Mouse (Mus musculus): Measurements from ENCODE around the gene Fads2.
A peak's percentile ranks its signal among the peaks of the same experiment; 100 is the strongest.

The Fads2 gene

DNA sequence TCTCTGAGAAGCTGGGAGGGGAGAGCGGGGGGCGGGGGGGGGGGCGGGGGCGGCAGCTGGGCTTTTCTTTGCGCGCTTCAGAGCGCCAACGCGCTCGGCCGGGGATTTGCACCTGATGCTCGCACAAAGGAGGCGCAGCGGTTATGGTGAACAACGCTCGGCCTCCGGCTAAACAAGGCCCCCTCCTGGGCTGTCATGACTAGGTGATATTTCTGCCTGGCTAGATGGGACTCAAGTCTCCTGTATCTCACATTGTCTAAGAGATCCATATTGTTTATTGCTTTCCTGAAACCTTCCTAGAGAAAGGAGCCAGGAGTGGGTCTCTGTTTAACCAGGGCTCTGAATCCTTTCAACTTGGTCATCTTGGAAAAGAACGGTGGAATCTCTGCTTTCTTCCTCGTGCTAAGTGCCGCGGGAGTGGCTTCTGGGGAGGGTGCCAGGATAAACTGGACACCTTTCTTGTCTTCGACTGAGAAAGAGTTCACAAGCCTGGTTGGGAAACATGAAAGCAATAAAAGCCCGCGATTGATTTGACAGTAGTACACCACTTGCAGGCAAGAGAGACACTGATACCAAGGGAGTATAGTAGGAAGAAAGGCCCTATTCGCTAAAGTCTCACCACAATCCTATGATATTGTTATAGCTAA is 631 bp upstream of the Fads2 start:
- peak; percentile 14 for DNase-seq

DNA sequence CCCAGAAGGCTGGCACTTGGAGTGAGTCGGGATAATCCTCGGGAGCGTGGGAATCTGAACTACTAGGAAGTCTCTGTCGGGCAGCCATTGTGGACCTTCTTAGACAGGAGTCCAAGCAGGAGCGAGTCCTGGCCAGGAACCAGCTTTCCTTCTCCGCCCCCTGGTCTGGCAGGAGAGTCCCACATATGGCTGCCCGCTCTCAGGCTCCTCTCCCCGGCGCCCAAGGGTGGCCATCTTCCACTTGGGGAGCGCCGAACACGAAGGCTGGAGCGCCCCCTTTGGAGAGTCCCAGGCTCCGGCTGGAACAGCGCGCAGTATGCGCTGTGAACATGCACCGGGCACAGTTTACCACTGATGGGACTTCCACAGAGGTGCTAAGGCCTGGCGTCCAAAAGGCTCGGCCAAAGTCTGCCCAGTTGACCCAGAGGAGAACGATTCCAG is 895 bp downstream of the Fads2 start:
- DNase-seq: peak; percentile 91

DNA sequence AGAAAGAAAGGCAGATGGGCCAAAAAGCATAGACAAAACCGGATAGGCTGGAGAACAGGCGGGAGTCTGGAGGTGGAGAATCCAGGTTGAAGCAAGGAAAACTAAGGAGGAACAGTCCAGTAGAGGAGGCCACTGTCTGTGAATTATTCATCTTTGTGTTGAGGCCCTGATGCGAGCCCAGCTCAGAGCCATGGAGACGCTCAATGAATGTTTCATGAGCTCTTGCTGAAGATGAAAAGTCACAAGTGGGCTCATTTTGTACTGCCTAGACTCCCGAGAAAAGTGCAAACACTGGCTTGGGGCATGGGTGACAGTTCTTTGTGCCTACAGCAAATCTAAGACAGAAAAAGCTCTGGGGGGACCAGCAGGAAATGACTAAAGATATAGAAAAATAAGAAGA is 3.7 kb downstream of the Fads2 start:
- DNase-seq: no peak

DNA sequence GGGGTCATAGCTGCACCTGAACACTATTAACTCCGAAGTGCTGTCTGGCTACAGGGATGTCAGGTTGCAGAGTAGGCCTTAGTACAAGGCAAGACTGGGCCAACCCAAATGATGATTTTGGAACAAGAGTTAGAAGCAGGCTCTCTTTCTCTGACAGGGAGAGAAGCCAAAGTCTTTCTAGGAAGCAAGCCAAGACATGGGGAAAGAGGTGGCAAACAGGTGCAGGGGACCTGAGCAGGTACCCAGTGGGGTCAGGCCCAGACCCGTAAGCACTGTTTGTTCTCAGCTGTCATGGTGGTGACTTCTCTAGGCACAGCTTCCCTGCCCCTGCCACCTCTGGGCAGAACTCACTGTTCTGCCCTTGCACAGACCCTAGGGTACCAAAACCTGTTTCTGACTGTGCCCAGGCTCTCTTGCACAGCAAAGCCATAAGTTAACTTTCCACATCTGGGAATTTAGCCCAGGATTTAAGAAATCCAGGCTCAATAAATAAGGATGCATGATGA is 5.1 kb downstream of the Fads2 start:
- no peak for DNase-seq

DNA sequence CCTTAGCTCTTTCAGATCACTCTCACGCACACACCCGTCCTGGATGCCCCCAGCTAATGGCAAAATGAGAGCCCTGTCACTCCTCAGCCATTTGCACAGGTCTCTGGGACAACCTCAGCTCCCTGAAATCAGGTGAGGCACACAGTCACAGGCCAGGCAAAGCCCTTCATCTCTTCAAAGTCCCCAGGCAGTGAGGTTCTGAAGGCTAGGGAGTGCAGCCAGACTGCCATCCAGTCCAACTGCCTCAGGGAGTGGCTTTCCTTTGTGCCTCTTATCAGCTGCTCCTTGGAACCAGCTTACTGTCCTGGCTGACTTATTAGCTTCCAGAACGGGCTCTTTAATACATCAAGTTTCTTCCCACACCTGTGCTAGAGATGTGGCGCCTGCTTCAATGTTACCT is 6.9 kb downstream of the Fads2 start:
- no peak for DNase-seq

DNA sequence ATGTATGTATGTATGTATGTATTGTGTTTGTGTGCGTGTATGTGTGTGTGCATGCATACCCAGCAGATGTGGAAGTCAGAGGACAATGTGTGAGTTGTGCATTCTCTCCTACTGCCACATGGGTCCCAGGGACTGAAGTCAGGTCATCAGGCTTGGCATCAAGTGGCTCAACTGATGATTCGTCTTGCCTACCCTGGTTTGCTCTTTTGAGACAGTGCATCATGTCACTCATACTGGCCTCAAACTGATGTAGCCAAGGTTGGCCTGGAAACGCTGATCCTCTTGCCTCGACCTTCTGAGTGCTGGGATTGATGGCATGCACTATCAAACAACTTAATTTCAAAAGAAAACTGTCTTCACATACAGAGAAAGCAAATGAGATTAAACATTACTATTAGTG is 7.7 kb downstream of the Fads2 start:
- DNase-seq: no peak

DNA sequence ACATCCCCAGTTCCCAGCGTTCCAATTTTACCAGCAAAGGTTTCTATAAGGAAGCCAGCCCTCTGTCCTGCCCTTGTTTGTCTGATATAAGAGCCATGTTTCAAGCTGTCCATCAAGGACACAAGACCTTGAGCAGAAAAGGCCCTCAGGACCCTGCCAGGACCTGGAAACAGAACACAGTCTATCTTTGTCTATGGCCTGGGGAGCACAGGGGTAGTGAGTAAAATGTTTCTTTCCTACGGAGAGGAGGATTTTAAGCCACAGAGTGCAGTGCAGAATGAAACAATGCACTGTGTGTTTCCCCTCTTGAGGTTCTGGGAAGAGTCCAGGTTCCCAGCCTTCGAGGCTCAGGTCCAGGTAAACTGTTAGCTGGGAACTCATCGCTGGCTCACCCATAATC is 14.6 kb downstream of the Fads2 start:
- no peak for DNase-seq

DNA sequence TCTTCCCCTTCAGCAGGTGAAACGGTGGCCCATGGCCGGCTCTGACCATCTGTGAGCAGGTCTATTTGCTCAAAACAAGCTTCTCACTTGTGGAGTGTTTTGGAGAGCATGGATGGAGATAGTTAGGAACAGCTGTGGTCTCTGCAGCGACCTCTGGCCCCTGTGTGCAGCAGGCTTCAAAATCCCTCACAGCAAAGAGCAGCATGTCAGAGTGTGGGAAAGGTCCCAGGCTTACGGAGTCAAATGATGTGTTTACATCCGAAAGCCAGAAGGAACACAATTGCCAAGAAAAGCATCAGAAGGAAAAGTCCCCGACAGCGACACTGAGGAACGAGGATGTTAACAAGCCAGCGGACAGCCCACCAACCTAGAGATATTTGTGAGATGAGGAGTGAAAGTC is 16.1 kb downstream of the Fads2 start:
- DNase-seq: peak; percentile 58

DNA sequence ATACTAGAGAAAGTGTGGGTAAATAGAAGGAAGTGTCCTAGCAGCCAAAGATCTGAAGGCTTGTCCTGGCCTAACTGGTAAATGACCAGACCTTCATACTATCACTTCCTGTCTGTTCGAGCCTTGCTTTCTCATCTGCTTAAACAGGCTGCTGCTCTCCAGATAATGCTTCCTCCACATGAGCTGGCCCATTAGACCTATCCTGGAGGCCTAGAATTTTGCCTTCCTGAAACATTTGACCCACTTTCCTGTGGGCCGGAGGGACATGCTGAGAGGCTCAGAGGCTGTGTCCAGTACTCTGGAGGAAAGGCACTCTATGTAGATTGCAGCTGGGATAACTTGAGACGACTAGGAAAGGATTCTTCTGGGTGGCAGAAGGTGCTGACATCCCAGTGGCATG is 19.4 kb downstream of the Fads2 start:
- DNase-seq: no peak

DNA sequence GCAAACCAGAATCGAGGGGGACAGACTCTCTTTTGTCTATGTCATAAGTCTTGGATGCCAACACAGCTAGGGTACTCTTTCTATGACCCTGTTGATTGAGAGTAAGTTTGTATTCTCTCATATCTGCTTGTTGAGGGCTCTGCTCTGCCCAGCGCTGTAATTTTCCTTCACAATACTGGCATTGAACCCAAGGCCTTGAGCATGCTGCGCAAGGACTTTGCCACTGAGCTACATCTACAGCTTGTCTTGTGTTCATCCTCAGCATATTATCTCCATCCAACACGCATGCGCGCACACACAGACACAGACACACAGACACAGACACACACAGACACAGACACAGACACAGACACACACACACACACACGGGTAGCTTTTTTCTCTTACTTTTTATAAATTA is 21.2 kb downstream of the Fads2 start:
- no peak for DNase-seq

DNA sequence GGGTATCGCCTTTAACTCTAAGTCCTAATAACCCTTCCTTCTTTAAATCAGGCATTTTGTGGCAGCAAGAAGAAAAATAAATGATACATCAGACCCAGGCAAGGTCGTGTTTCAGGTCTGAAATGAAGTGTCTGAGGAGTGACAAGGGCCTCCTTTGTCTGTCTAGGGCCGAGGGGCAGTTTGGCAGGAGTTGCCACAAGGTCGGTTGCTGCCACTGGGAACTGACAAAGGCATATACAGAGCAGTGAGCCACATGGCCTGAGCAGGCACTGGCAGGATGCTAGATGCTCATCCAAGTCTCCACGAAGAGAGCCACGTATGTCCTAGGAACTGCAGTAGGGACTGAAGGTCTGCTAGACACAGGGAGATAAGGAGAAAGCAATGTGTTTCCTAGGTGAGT is 23.2 kb downstream of the Fads2 start:
- DNase-seq: no peak

DNA sequence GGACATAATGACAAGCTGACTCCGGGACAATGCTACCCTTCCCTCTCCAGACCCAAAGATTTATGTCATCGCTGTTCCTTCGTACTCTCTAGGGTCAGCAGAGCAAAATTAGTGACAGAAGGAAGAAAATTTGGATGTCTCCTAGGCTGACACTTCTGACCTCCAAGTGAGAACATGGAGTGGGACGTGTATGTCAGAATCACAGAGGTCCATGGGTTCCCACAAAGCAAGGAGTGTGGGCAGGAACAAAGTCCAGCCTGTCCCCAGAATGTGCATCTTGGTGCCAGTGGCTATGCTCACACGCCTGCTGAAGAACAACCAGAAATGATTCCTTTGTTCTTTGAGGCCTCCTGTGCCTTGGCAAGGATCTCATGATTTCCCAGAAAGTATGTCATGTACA is 28.4 kb downstream of the Fads2 start:
- DNase-seq: no peak

DNA sequence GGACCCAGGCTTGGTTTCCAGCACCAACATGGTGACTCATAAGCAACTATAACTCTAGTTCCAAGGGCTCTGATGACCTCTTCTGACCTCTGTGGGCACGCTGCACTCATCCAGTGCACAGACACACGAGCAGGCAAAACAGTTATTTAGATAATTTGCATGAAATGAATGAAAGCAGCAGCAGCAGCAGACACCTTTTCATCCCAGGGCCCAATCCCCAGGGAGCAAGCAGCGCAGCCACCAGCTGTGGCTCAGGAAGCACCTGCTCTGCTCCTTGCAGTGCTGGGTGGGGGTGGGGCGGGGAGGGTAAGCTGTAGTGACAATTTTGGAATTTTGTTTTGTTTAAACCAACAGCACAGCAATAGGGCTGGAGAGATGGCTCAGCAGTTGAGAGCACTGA is 29.7 kb downstream of the Fads2 start:
- DNase-seq: no peak

DNA sequence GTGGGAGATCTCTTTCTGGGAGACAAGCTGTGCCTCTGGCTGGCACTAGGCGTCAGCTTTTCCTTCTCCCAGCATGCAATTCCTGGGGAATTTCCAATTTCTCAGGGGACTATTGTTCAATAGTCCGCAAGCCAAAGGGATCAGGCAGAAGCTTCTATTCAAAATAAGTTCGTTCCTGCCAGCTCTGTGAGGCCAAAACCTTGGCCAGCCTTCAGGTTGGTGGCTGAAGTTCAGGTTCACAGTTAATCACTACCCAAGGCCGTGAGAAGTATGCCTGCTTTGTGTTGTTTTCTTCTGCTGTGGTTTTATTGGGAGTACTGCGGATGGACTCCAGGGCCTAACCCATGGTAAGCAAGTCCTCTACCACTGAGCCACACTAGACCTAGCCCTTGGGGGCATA is 30.4 kb downstream of the Fads2 start:
- no peak for DNase-seq

DNA sequence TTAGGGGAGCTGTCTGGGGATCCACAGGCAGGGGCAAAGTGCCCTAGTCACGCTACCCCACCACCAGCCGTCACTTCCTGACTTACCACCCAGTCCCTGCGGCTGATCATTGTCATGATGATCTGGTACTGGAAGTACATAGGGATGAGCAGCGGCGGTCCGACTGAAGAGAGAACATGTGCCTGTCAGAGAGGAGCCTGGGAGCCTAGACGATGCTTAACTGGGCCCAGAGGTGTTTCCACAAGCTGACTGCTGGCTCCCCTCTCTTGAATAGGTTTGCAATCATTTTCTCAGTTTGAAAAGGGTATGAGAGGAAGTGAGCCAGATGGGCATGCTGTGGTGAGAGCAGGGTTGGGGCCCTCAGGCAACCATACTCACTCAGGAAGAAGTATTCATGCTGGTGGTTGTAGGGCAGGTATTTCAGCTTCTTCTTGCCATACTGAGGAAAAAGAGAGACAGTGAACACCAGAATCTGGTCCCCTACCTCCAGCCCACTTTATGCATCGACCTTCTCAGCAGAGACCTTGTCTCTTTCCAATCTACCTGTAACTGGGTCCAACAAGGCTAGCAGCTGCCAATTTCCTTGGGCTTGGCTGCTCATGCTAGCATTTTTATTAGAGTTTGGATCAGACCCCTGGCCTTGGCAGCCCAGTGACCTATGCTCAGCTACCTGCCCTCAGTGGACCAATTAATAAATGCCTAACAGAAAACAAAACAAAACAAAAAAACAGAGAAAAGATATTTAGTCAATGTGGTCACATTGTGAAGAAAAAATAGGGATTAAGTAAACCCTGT is 31.2 kb downstream of the Fads2 start:
- no peak for DNase-seq

DNA sequence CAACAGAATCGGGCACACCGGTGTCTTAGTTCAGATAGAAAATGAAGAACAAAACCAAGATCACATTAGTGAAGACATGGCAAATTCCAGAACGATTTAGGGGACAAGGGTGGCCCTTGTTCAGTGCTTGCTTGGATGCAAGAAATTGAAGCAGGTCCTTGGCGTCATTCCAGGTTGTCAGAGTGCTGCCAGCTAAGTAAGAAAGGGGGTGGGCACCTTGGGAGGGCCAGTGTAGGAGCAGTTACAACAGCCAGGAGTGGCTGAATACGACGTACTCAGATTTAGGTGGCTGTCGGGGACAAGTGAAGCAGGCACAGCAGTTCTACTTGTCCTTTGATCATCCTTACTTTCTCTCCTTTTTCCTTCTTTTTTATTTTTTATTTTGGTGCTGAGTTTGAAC is 33.8 kb downstream of the Fads2 start:
- no peak for DNase-seq

DNA sequence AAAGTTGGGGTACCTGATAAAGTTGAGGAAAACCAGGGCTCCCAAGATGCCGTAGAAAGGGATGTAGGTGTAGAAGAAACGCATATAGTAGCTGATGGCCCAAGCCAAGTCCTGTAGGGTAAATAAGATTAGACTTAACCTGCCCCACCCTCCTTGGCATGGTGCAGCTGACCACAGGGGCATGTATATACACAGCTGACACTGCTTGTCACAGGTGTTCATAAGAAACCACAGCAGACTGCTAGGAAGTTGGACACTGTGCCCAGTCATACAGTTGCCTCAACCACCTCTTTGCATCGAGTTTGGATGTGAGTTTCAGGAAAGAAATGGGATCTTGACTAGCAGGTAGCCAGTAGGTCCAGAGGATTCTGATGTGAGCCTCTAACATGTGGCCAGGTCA is 35.0 kb downstream of the Fads2 start:
- no peak for DNase-seq

DNA sequence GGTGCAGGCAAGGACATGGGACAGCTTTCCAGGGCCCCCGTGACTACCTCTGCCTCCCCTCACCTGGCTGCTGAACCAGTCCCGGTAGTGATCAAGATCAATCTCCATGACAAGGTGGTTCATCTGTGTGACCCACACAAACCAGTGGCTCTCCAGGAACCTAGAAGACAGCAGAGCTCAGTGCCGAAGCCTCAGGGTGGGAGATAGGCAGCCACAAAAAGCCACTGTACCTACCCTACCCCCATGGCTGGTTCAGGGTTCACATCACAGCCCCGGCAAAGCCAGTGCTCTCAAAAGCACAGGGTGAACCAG is 35.4 kb downstream of the Fads2 start:
- no peak for DNase-seq

DNA sequence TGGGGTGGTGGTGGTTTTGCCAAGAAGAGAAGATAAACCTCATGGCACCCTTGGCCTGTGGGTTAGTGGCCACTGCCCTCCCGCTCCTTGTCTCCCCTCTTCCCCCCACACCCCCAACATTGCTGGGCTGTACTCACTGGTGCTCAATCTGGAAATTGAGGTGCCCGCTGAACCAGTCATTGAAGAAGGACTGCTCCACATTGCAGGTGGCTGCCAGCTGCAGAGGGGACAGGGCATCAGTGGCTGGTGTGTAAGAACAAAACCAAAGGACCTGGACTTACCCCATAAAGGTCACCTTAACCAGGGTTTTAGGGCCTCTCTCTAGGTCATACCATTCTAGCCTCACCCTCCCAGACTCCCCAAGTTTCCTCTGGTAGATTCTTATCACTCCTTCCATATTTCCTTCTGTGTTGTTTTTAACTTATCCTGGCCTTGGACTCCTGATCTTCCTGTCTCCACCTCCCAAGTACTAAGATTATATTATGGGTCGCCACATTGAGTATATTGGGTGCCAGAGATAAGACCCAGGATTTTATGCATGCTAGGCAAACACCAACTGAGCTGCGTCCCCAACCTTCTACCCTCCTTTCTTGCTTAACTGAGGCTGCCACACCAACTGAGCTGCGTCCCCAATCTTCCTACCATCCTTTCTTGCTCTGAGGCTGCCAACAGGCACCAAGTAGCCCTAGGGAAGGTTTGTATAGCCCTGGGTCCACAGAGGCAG is 35.9 kb downstream of the Fads2 start:
- no peak for DNase-seq

DNA sequence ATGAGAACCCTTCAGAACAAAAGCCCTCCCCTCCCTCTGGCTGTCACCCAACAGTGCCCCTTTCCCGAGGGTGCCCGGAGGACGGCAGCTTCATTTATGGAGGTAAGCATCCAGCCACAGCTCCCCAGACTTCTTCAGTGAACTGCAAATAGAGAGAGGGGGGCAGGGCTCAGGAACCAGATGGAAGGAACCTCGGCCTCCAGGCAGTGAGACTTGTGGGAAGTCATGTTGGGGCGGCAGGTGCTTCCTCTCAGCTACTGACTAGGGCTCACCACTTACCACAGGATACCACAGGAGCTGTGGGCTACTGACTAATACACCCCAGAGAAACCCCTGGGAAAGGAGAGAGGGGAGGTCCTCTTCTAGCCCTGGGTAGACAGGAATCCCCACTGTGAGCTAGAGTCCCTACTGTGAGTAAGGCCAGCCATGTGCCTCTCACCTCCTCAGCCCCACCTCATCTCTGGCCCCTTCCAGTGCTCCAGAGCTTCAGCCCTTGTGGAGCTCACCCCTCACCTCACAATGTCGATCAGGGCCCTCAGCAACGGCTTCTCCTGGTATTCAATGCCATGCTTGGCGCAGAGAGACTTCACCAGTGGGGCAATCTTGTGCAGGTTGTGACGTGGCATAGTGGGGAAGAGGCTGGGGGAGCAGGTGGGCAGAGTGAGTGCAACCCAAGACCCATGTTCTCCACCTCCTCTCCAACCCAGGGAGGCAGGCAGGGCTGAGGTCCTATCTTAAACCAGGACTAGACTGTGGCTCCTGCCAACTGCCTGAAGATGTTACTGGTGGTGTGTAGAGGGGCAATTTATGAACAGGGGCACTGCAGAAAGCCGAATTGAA is 37.2 kb downstream of the Fads2 start:
- no peak for DNase-seq

DNA sequence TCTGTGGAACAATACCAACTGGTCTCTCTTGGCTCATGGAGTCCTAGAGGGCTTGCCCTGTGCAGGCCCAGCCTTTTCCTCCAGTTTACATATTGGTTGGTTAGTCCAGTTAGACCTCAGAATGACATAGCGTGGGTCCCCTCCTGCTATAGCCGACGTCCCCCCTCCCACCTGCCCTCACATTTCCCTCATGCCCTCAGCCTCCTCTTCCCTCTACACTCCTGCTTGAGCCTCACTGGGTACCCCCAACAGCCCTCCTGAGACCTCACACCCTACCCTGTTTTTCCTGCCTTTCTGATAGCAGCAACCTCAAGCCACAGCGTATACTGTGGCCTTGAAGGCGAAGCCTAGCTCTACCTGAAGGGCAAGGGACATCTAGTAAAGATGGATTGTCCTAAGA is 38.7 kb downstream of the Fads2 start:
- no peak for DNase-seq

DNA sequence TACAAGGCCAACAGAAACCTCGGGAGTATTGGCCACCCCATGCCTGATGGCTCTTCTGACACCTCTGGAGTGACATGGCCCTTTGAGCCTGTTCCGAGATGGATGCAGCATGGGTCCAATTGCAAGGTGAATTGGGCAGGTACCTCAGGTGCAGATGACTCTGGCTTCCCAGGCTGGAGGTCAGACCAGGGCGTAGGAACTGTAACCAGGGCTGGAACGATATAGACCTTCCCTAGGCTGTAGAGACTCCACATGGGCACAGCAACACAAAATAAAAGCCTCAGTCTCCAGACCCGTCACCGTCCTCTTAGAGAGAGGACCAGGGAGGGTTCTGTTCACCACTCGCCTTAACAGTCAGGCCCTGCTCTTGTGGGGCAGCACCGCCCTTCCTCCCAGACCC is 39.3 kb downstream of the Fads2 start:
- DNase-seq: no peak

DNA sequence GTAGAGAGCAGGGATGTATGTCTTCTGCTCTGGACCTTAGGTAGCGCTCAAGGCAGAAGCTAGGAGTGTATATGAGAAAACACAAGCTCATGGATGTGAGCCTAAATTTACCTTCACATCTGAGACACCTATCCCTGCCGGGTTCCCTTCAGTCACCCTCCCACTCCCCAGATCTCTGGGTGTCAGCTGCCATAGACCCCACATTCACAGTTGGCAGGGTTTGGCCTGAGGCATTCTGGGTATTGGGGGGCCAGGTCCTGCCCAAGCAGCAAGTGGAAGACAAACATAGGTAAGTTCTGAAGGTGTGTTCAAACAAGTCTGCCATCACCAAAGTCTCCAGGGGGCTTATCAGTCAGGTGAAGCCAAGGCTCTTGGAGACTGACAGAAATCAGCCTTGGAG is 39.9 kb downstream of the Fads2 start:
- DNase-seq: no peak
